ENCODE assay signal across 13 mouse cellular contexts in genomic region chr1:41275642-41276041, GRCm38 (mm10).
DNase-seq lines count a peak whose midpoint lies in the region; ATAC-seq lines count a peak whose summit lies in the region.
"Had no signal": no experiment of that assay in that cellular context is flagged by ENCODE, and none has a peak within 500 bp of the region (broad histone marks: within the 10 kb centered on the region; RNA-seq: fewer than 3 reads in every experiment).

No protein-coding gene starts in this region.

- DNase-seq in heart, postnatal 25 days (ENCODE audit: low spot score): no peak
- DNase-seq in embryonic facial prominence, embryonic 10.5 days (ENCODE audit: low spot score): no peak
- DNase-seq in hindbrain, embryonic 11.5 days (ENCODE audit: low spot score): peak; percentile 37
- no peak for DNase-seq in cerebellum, adult 9-10 months
- no peak for DNase-seq in T-cell, adult 2 months (ENCODE audit: low spot score)
- DNase-seq in ovary, adult 18-20 months (ENCODE audit: low spot score): no peak
- DNase-seq: gastrocnemius, adult 2 months; kidney, adult 8-10 months; left cerebral cortex, postnatal 4 days; right cerebral cortex, postnatal 14 days had no signal

- H3K4me2 ChIP-seq in heart, embryonic 16.5 days (ENCODE audit: low read depth, low read length): peak overlapping the region; percentile 61
- H3K4me2 ChIP-seq in hindbrain, embryonic 11.5 days (replicated peaks; ENCODE audit: low read depth, low read length): peak overlapping the region; percentile 35; the same call in 1 of the 2 replicates
- H3K4me2 ChIP-seq in midbrain, embryonic 13.5 days (replicated peaks): peak overlapping the region; percentile 51

- peaks cover 8% of the 10 kb centered on the region; the same call in 1 of the 2 replicates for H3K4me1 ChIP-seq in heart, embryonic 16.5 days (ENCODE audit: control insufficient read depth, insufficient read depth, low read length)
- H3K4me1 ChIP-seq in embryonic facial prominence, embryonic 10.5 days: peaks cover 70% of the 10 kb centered on the region
- H3K4me1 ChIP-seq in hindbrain, embryonic 11.5 days (replicated peaks; ENCODE audit: control insufficient read depth, insufficient read depth, low read length): peaks cover 6% of the 10 kb centered on the region; the same call in 1 of the 2 replicates
- peaks cover 47% of the 10 kb centered on the region for H3K4me1 ChIP-seq in midbrain, embryonic 13.5 days (replicated peaks)
- H3K4me1 ChIP-seq: megakaryocyte, embryonic 14.5 days had no signal

- H3K9me3 ChIP-seq in heart, embryonic 16.5 days (replicated peaks; ENCODE audit: control insufficient read depth, low read length): no peaks in the 10 kb centered on the region
- no peaks in the 10 kb centered on the region for H3K9me3 ChIP-seq in embryonic facial prominence, embryonic 10.5 days
- H3K9me3 ChIP-seq in hindbrain, embryonic 11.5 days (ENCODE audit: control insufficient read depth, low read length): no peaks in the 10 kb centered on the region
- H3K9me3 ChIP-seq in midbrain, embryonic 13.5 days: 0 out of 2 replicates have a peak, but pooled peaks cover 2% of the 10 kb centered on the region

- H3K36me3 ChIP-seq in heart, embryonic 16.5 days (ENCODE audit: control insufficient read depth, insufficient read depth): no peaks in the 10 kb centered on the region
- H3K36me3 ChIP-seq in embryonic facial prominence, embryonic 10.5 days (replicated peaks): no peaks in the 10 kb centered on the region
- no peaks in the 10 kb centered on the region for H3K36me3 ChIP-seq in hindbrain, embryonic 11.5 days (ENCODE audit: control insufficient read depth, insufficient read depth, low read length)
- no peaks in the 10 kb centered on the region for H3K36me3 ChIP-seq in midbrain, embryonic 13.5 days

- intact Hi-C loops in heart, postnatal 25 days (cut with DNase I): no loop called here

- 30% methylated on average over 6 of the region's 6 CpGs for WGBS in heart, embryonic 16.5 days
- 15% methylated on average over 6 of the region's 6 CpGs for WGBS in embryonic facial prominence, embryonic 10.5 days
- WGBS in hindbrain, embryonic 11.5 days: 22% methylated on average over 6 of the region's 6 CpGs
- 5% methylated on average over 6 of the region's 6 CpGs for WGBS in midbrain, embryonic 13.5 days

- no peaks in the 10 kb centered on the region for H3K27me3 ChIP-seq in heart, embryonic 16.5 days (ENCODE audit: control insufficient read depth, insufficient read depth, low read length)
- H3K27me3 ChIP-seq in embryonic facial prominence, embryonic 10.5 days (replicated peaks; ENCODE audit: low read depth, poor library complexity, severe bottlenecking): peaks cover 14% of the 10 kb centered on the region; the same call in 1 of the 2 replicates
- no peaks in the 10 kb centered on the region for H3K27me3 ChIP-seq in hindbrain, embryonic 11.5 days (ENCODE audit: control insufficient read depth, insufficient read depth, low read length)
- H3K27me3 ChIP-seq in midbrain, embryonic 13.5 days: no peaks in the 10 kb centered on the region
- H3K27me3 ChIP-seq: megakaryocyte, embryonic 14.5 days had no signal

- no peak overlapping the region for H3K27ac ChIP-seq in heart, embryonic 16.5 days (ENCODE audit: low read length)
- H3K27ac ChIP-seq in embryonic facial prominence, embryonic 10.5 days (replicated peaks): peak overlapping the region; percentile 68
- H3K27ac ChIP-seq in hindbrain, embryonic 11.5 days (ENCODE audit: low read depth, low read length): peak overlapping the region; percentile 52; the same call in 1 of the 2 replicates
- H3K27ac ChIP-seq in midbrain, embryonic 13.5 days: peak overlapping the region; percentile 79
- H3K27ac ChIP-seq: gastrocnemius, adult 2 months had no signal

- no peak for ATAC-seq in heart, embryonic 16.5 days (replicated peaks; ENCODE audit: extremely low read depth, insufficient read depth, low FRiP score)
- no peak for ATAC-seq in hindbrain, embryonic 11.5 days (ENCODE audit: low FRiP score)
- ATAC-seq in midbrain, embryonic 13.5 days: no peak

- no peak overlapping the region for H3K4me3 ChIP-seq in heart, embryonic 16.5 days (ENCODE audit: low read length)
- H3K4me3 ChIP-seq in embryonic facial prominence, embryonic 10.5 days: peak overlapping the region; percentile 42
- no peak overlapping the region; the same call in 1 of the 2 replicates for H3K4me3 ChIP-seq in hindbrain, embryonic 11.5 days (ENCODE audit: low read depth, low read length)
- peak overlapping the region; percentile 20 for H3K4me3 ChIP-seq in midbrain, embryonic 13.5 days (replicated peaks)
- H3K4me3 ChIP-seq: gastrocnemius, adult 2 months; megakaryocyte, embryonic 14.5 days had no signal

- H3K9ac ChIP-seq in heart, embryonic 16.5 days (ENCODE audit: low read length): no peak overlapping the region
- H3K9ac ChIP-seq in hindbrain, embryonic 11.5 days (ENCODE audit: low read depth, low read length): no peak overlapping the region
- H3K9ac ChIP-seq in midbrain, embryonic 13.5 days (replicated peaks): 0 out of 2 replicates have a peak overlapping the region, but pooled peaks have one; percentile 44

Comparison
In these comparisons a context has a peak if more than half of its experiments do, and no peak if none do; other contexts are left out.
1. H3K4me3 ChIP-seq: peak in embryonic facial prominence, embryonic 10.5 days (single experiment) and midbrain, embryonic 13.5 days (single experiment); none in heart, embryonic 16.5 days (single experiment) and hindbrain, embryonic 11.5 days (single experiment).
2. Peak in every context shown above with its lines, with median percentiles within 50 percentile points of each other: H3K4me2 ChIP-seq.